Mouse (Mus musculus) limb, embryonic 15.5 days (tissue): ENCODE results near the gene B230217C12Rik. TPM values are rescaled to one million over a fixed set of nuclear protein-coding genes. Genes with fewer than 3 reads are reported as not detected.
A peak's percentile ranks its signal among the peaks of the same experiment; 100 is the strongest.

Experiments used
- ATAC-seq: fragments of 200-750 bp; cut with Nextera tagmentation; 2 replicates; pipeline ENCODE4 v1.8.0; 2017; ENCODE audit warnings: low read depth, moderate TSS enrichment; ENCODE audit not compliant: insufficient number of reproducible peaks, low FRiP score, low TSS enrichment
- H3K27ac ChIP-seq: fragments of 300-500 bp; sonication (generic); 2 replicates; pipeline ENCODE4 v1.5.1; 2015; ENCODE audit warnings: moderate library complexity, mild to moderate bottlenecking, inconsistent platforms
- H3K27me3 ChIP-seq: fragments of 300-500 bp; sonication (generic); 2 replicates; pipeline ENCODE4 v1.6.1; 2015; ENCODE audit warnings: inconsistent platforms
- H3K36me3 ChIP-seq: fragments of 300-500 bp; sonication (generic); 2 replicates; pipeline ENCODE4 v1.6.1; 2015; ENCODE audit warnings: inconsistent platforms
- H3K4me1 ChIP-seq: fragments of 300-500 bp; sonication (generic); 2 replicates; pipeline ENCODE4 v1.6.1; 2015; ENCODE audit warnings: inconsistent platforms
- H3K4me2 ChIP-seq: fragments of 300-500 bp; sonication (generic); 2 replicates; pipeline ENCODE4 v1.6.1; 2015; ENCODE audit warnings: mild to moderate bottlenecking, inconsistent platforms
- H3K4me3 ChIP-seq: fragments of 300-500 bp; sonication (generic); 2 replicates; pipeline ENCODE4 v1.5.1; 2015; ENCODE audit warnings: mild to moderate bottlenecking, inconsistent platforms
- H3K9ac ChIP-seq: fragments of 300-500 bp; sonication (generic); 2 replicates; pipeline ENCODE4 v1.6.1; 2015; ENCODE audit warnings: inconsistent platforms
- H3K9me3 ChIP-seq: fragments of 300-500 bp; sonication (generic); 2 replicates; pipeline ENCODE4 v1.6.1; 2016; ENCODE audit warnings: inconsistent platforms
- WGBS: fragments of 180-500 bp; shearing (Covaris S2); methylation state at CpG from one replicate; pipeline ENCODE4 v1.1.7; 2015; 5-methylcytosine and 5-hydroxymethylcytosine counted together
- polyA plus RNA-seq: library from polyadenylated mRNA; unstranded; fragments of >200 nt; fragmentation: Nextera tagmentation; extraction: Ambion mirVana; gene quantifications from 2 replicates; pipeline ENCODE4 v1.2.1, GENCODE M21; 2015

The B230217C12Rik gene
- polyA plus RNA-seq: 4.5 and 5.3 TPM in 2 replicates

DNA sequence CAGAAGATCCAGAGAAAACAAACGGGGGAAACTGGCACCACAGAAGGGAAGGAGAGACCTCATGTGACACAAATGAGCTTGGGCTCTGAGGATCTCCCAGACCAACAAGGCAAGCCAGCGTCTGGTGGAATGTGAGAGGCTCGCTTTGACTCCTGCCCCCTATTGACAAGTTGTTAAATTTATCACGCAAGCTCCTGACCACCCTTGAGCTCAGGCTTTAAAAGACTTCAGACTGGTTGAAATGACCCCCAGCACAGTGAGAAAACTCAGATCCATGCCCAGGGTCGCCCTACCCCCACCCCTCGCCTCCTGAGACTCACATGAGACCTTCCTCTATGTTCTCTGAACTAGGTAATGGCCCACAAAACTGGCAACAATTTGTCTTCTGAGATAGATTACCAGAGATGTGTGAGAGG, at the start of gene B230217C12Rik:
Gene B230217C12Rik, plus strand, starts transcription at position 242 of the 416 bp plus-strand sequence.
- Histone ChIP-seq H3K4me1 (peaks cover 17% of the 10 kb centered on the region), H3K4me3 (peak within 1 kb of the TSS; percentile 46), H3K27me3 (no peaks in the 10 kb centered on the region), H3K36me3 (peaks cover 28% of the 10 kb centered on the region), H3K4me2 (peak within 1 kb of the TSS; percentile 60), H3K9ac (peak within 1 kb of the TSS; percentile 42; the same call in 1 of the 2 replicates), H3K9me3 (no peaks in the 10 kb centered on the region), H3K27ac (peak within 1 kb of the TSS; percentile 88)
- 1% methylated on average over 6 of the region's 6 CpGs for WGBS
- peak; percentile 31; the same call in 1 of the 2 replicates for ATAC-seq

DNA sequence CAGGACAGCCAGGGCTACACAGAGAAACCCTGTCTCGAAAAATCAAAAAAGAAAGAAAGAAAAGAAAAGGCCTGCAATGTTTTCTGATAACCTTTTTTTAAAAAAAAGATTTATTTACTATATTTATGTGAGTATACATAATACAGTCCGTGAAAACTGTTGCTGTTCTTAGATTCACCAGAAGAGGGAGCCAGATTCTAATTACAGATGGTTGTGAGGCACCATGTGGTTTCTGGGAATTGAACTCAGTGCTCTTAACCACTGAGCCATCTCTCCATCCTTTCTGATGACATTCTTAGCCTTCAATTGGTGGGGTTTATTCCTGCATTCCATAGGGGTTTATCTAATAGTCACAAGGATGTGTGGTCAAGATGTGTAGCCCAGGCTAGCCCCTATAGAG, 47.4 kb upstream of the B230217C12Rik start:
- Histone ChIP-seq H3K4me3 (no peak overlapping the region), H3K4me1 (peaks cover 6% of the 10 kb centered on the region), H3K36me3 (no peaks in the 10 kb centered on the region), H3K9ac (no peak overlapping the region), H3K27me3 (no peaks in the 10 kb centered on the region), H3K9me3 (no peaks in the 10 kb centered on the region), H3K27ac (no peak overlapping the region), H3K4me2 (no peak overlapping the region)
- WGBS: 5% methylated on average over 2 of the region's 2 CpGs
- ATAC-seq: no peak

GRCm38 (mm10) chr11:97796910-97797309, 43.7 kb upstream of the B230217C12Rik start:
- no peak for ATAC-seq

GRCm38 (mm10) chr11:97797369-97798082, 43.1 kb upstream of the B230217C12Rik start:
- Histone ChIP-seq H3K9ac (no peak overlapping the region), H3K4me1 (peaks cover 27% of the 10 kb centered on the region), H3K27me3 (no peaks in the 10 kb centered on the region), H3K9me3 (no peaks in the 10 kb centered on the region), H3K27ac (peak overlapping the region; percentile 63), H3K4me3 (no peak overlapping the region), H3K36me3 (0 out of 2 replicates have a peak, but pooled peaks cover 5% of the 10 kb centered on the region), H3K4me2 (peak overlapping the region; percentile 88; the same call in 1 of the 2 replicates)
- 54% methylated on average over 15 of the region's 15 CpGs for WGBS
- ATAC-seq: no peak

More at GRCm38 (mm10) chr11:97796910-97797309, 43.7 kb upstream of the B230217C12Rik start:
- WGBS: 6% methylated on average over 6 of the region's 6 CpGs
- Histone ChIP-seq H3K4me1 (peaks cover 21% of the 10 kb centered on the region), H3K4me2 (no peak overlapping the region), H3K36me3 (no peaks in the 10 kb centered on the region), H3K4me3 (no peak overlapping the region), H3K9me3 (no peaks in the 10 kb centered on the region), H3K27me3 (no peaks in the 10 kb centered on the region), H3K9ac (no peak overlapping the region), H3K27ac (no peak overlapping the region)

- no peak for ATAC-seq
- 22% methylated on average over 8 of the region's 8 CpGs for WGBS
- H3K27ac ChIP-seq: peak overlapping the region; percentile 63
- H3K4me1 ChIP-seq: peaks cover 29% of the 10 kb centered on the region
- peak overlapping the region; percentile 88 for H3K4me2 ChIP-seq
- H3K27me3 ChIP-seq: no peaks in the 10 kb centered on the region
- H3K9ac ChIP-seq: no peak overlapping the region
- H3K9me3 ChIP-seq: no peaks in the 10 kb centered on the region
- H3K36me3 ChIP-seq: 0 out of 2 replicates have a peak, but pooled peaks cover 5% of the 10 kb centered on the region
- peak overlapping the region; percentile 95 for H3K4me3 ChIP-seq
These were observed 42.5 kb upstream of the B230217C12Rik start for GRCm38 (mm10) chr11:97798083-97798435.

DNA sequence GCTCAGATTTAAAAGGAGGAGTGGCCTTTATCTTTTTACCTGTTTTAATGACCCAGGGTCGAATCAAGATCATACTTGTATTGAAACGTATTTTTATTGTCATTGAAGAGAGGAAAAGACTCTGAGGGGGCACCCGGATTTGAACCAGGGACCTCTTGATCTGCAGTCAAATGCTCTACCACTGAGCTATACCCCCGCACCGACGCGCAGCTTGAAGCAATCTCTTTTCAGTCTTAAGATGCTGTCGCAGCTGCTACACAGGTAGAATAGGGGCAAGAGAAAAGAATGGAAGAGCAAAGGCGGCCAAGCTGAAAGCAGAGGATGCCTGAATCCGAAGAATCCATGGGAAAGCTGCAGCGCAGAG, 41.8 kb upstream of the B230217C12Rik start, which contains the start of gene Lasp1:
Gene Lasp1, plus strand, starts transcription at position 219 of the 364 bp plus-strand sequence.
- peak within 1 kb of the TSS; percentile 98 for H3K27ac ChIP-seq
- no peaks in the 10 kb centered on the region for H3K27me3 ChIP-seq
- H3K4me3 ChIP-seq: peak within 1 kb of the TSS; percentile 95
- H3K9ac ChIP-seq: peak within 1 kb of the TSS; percentile 79
- ATAC-seq: 0 out of 2 replicates have a peak, but pooled peaks have one; percentile 10
- under 1% methylated on average over 11 of the region's 11 CpGs for WGBS
- 0 out of 2 replicates have a peak, but pooled peaks cover 5% of the 10 kb centered on the region for H3K36me3 ChIP-seq
- peak within 1 kb of the TSS; percentile 88 for H3K4me2 ChIP-seq
- H3K9me3 ChIP-seq: no peaks in the 10 kb centered on the region
- H3K4me1 ChIP-seq: peaks cover 32% of the 10 kb centered on the region

DNA sequence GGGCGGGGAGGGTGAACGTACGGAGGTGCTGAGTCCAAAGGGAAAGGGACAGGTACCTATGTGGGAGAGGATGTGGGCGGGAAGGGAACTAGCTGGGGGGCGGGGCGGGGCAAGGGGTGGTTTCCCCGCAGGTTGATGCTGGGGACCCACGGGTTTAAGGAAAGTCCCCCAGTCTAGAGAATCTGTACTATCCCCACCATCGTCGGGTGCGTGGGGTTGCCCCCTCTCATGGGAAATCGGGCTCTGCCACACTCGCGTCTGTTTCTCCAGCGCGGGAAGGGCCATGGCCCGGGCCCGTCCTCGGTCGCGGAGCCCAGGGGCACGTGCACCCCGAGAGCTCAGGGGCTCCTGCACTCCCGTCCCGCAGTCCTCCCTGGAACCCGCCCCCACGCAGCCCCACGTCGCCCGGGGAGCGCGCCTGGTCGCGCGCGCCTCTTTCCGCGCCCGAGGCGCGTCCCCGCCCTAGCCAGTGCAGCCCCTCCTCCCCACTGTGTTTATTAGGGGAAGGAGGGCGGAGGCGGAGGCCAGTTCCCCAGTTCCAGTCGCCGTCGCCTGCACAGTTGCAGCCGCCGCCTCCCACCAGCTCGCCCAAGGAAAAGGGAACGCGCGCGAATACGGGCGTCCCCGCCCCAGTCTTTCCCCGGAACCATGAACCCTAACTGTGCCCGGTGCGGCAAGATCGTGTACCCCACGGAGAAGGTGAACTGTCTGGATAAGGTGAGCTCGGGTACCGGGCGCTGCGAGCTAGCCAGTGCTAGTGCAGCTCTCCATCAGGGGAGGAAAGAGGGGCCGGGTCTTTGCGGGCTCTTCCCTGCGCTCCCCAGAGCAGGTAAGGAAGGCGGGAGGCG, 41.2 kb upstream of the B230217C12Rik start:
- Histone ChIP-seq H3K9ac (peak overlapping the region; percentile 79), H3K4me3 (peak overlapping the region; percentile 95), H3K9me3 (no peaks in the 10 kb centered on the region), H3K36me3 (0 out of 2 replicates have a peak, but pooled peaks cover 5% of the 10 kb centered on the region), H3K4me2 (peak overlapping the region; percentile 88), H3K27me3 (no peaks in the 10 kb centered on the region), H3K4me1 (peaks cover 38% of the 10 kb centered on the region), H3K27ac (peak overlapping the region; percentile 98)
- WGBS: under 1% methylated on average over 62 of the region's 71 CpGs
- peak; percentile 76 for ATAC-seq

DNA sequence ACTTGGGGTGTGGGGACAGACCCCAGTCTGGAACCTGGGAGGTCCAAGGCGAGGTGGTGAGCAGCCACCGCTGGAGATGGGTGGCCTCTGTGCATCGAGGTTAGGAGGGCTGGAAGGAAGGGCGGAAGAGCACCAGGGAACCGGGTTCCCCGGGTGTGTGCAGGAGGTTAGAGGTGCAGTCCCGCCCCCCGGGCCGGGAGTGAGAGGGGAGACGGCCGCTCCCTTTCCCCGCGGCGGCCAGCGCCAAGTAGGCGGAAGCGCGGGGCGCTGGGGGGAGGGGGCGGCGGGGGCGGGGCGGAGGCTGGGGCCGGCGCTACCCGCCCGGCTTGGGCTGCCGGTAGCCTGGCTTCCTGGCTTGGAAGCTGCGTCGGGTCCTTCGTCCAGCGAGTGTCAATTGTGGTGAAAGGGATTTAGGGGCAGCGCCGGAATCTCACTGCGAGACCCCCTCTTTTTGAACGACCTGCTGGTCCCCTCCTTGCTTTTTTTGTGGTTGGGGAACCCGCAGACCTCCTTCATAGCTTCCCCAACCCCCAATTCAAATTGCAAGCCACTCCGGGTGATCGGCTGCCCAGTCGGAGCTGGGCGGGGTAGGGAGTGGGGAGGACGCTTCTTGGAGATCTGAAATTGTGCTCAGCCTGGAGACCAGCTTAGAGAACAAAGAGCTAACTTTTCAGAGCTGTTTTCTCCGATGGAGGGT, 40.4 kb upstream of the B230217C12Rik start:
- peak; percentile 54 for ATAC-seq
- Histone ChIP-seq H3K4me2 (peak overlapping the region; percentile 88), H3K9ac (peak overlapping the region; percentile 79), H3K4me1 (peaks cover 46% of the 10 kb centered on the region), H3K27me3 (no peaks in the 10 kb centered on the region), H3K9me3 (no peaks in the 10 kb centered on the region), H3K27ac (peak overlapping the region; percentile 98), H3K4me3 (peak overlapping the region; percentile 95), H3K36me3 (0 out of 2 replicates have a peak, but pooled peaks cover 5% of the 10 kb centered on the region)
- 0% methylated on average over 28 of the region's 43 CpGs for WGBS

DNA sequence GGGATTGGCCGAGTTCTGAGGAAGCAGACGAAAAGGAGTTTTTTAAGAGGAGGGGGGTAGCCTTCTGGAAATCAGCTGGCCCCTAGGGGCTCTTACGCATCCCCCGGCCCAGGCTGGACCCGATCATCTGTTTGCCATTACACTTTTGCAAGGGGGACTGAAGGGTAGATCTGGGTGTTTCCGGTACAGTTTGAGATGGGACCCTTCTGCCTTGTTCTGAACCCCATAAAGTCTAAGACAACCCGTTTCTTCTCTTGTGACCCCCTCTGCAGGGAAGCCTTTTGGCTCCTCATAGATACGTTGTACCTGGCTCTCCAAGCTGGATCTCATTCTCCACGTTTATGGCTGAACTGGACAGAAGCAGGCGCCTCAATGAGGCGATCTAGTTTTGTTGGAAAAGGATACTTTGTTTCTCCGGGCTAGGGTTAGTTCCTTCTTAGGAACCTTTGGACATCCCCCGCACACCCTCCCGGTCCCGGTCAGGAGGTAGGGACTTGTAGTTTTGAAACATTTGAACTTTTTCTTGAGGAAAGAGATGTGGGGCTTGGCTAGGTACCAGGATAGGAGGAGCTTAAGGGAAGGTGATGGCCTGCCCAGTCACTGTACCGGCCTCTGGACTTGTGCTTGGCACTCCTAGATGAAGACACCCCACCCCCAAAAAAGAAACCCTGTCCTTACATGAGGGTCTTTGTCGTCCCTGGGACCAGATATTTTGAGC, 39.7 kb upstream of the B230217C12Rik start:
- Histone ChIP-seq H3K9me3 (no peaks in the 10 kb centered on the region), H3K27me3 (no peaks in the 10 kb centered on the region), H3K36me3 (0 out of 2 replicates have a peak, but pooled peaks cover 5% of the 10 kb centered on the region), H3K9ac (peak overlapping the region; percentile 79), H3K4me3 (peak overlapping the region; percentile 95), H3K4me2 (peak overlapping the region; percentile 88), H3K4me1 (peaks cover 53% of the 10 kb centered on the region), H3K27ac (peak overlapping the region; percentile 98)
- WGBS: 1% methylated on average over 17 of the region's 17 CpGs
- ATAC-seq: no peak

DNA sequence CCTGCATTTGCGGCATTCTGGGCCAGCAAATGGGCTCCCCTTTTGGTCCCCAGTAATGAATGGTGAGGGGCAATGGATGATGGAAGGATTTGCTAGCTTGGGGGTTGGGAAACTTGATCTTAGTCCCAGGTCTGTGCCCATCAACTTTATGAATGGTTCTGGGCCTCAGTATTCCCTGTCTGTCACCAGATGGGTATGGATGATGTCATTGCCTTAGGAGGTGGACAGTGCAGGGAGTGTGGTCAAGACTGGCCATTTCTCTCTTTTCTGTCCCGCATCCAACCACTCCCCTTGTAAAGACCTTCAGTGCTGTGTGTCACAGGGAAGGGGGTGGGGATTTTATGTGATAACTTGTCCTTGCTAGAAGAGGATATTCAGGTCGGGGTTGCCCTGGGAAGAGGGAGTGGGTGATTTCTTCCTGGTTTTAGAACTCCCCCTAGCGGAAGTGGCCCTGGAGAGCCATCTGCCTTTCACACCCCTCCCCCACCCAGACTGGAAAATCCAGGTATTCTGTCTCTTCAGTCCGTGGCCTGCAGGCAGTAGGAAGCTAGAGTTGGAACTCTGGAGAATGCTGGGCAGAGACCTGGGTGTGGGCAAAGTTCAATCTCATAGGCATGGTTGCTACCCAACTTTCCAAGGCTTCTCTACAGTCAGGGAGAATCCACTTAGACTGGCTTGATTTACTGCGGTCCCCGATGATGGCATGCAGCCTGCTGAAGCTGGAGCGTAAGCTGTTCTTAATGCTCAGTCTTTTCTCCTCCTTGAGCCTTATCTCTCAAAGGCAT, 39.0 kb upstream of the B230217C12Rik start:
- Histone ChIP-seq H3K4me3 (peak overlapping the region; percentile 95), H3K9me3 (no peaks in the 10 kb centered on the region), H3K36me3 (0 out of 2 replicates have a peak, but pooled peaks cover 5% of the 10 kb centered on the region), H3K4me1 (peaks cover 60% of the 10 kb centered on the region), H3K27ac (peak overlapping the region; percentile 98), H3K27me3 (no peaks in the 10 kb centered on the region), H3K4me2 (peak overlapping the region; percentile 88), H3K9ac (no peak overlapping the region)
- 23% methylated on average over 8 of the region's 8 CpGs for WGBS
- no peak for ATAC-seq
